Mouse (Mus musculus) testis, adult 2 months (tissue): Measurements from ENCODE around the gene Mtch1. TPM values are rescaled to one million over a fixed set of nuclear protein-coding genes. Genes with fewer than 3 reads are reported as not detected.
"Not testable (repeated sequence)": the region's sequence is repeated elsewhere in the genome, so short reads cannot be mapped to it uniquely, and the experiment has no call there.

ENCODE experiments used
- H3K27ac ChIP-seq: fragments of 200-500 bp; 2 replicates; pipeline ENCODE4 v1.5.1; 2012; ENCODE audit warnings: low read depth, low read length; ENCODE audit not compliant: control insufficient read depth, insufficient read depth
- H3K27me3 ChIP-seq: fragments of 200-500 bp; 2 replicates; pipeline ENCODE4 v1.6.1; 2012; ENCODE audit warnings: mild to moderate bottlenecking, low read length, moderate library complexity; ENCODE audit not compliant: control insufficient read depth, insufficient read depth
- H3K36me3 ChIP-seq: fragments of 200-500 bp; 2 replicates; pipeline ENCODE4 v1.6.1; 2012; ENCODE audit warnings: mild to moderate bottlenecking, low read length; ENCODE audit not compliant: control insufficient read depth, insufficient read depth
- H3K4me1 ChIP-seq: fragments of 200-500 bp; 2 replicates; pipeline ENCODE4 v1.6.1; 2012; ENCODE audit warnings: low read length; ENCODE audit not compliant: control insufficient read depth, insufficient read depth
- H3K4me3 ChIP-seq: fragments of 200-500 bp; 2 replicates; pipeline ENCODE4 v1.5.1; 2012; ENCODE audit warnings: low read depth, mild to moderate bottlenecking, low read length, moderate library complexity, mixed read lengths; ENCODE audit not compliant: control insufficient read depth
- CTCF ChIP-seq: fragments of 200-500 bp; IDR thresholded peaks from 2 replicates; pipeline ENCODE4 v1.5.1; 2012; ENCODE audit warnings: low read depth, mild to moderate bottlenecking, inconsistent platforms, low read length, moderate library complexity; ENCODE audit not compliant: control insufficient read depth, insufficient read depth, insufficient replicate concordance
- POLR2A ChIP-seq: fragments of 200-500 bp; IDR thresholded peaks from 2 replicates; pipeline ENCODE4 v1.6.1; 2012; ENCODE audit warnings: low read depth, mild to moderate bottlenecking, inconsistent platforms, low read length, moderate library complexity; ENCODE audit not compliant: control insufficient read depth
- polyA plus RNA-seq: library from polyadenylated mRNA; depleted of rRNA; stranded (reverse); fragments of >200 nt; gene quantifications from 2 replicates; pipeline ENCODE4 v1.2.3, GENCODE M21; 2012

Mtch1 gene
- polyA plus RNA-seq, 1 experiment = 43.5 TPM

GRCm38 (mm10) chr17:29360761-29361221, 13.1 kb upstream of the Mtch1 start, which contains the start of gene Fgd2:
Fgd2 (plus strand) TSS chr17:29360914.
- H3K4me1 ChIP-seq = peaks cover 18% of the 10 kb centered on the region
- no peak within 1 kb of the TSS for H3K27ac ChIP-seq
- TF ChIP-seq CTCF = no peak
- TF ChIP-seq POLR2A = no peak
- H3K36me3 ChIP-seq = no peaks in the 10 kb centered on the region
- no peak within 1 kb of the TSS for H3K4me3 ChIP-seq
- H3K27me3 ChIP-seq = no peaks in the 10 kb centered on the region

- H3K4me1 ChIP-seq = peaks cover 21% of the 10 kb centered on the region
- H3K27me3 ChIP-seq = no peaks in the 10 kb centered on the region
- TF ChIP-seq POLR2A (no peak), CTCF (no peak)
- no peak overlapping the region for H3K4me3 ChIP-seq
- no peak overlapping the region for H3K27ac ChIP-seq
- H3K36me3 ChIP-seq = no peaks in the 10 kb centered on the region
Observed at GRCm38 (mm10) chr17:29358928-29359327, 11.2 kb upstream of the Mtch1 start.

- TF ChIP-seq CTCF (no peak), POLR2A (no peak)
- Histone ChIP-seq H3K27ac (peak overlapping the region; percentile 11; the same call in 1 of the 2 replicates), H3K4me1 (peaks cover 19% of the 10 kb centered on the region), H3K27me3 (no peaks in the 10 kb centered on the region), H3K4me3 (no peak overlapping the region; the same call in 1 of the 2 replicates), H3K36me3 (no peaks in the 10 kb centered on the region)
Observed at GRCm38 (mm10) chr17:29356882-29357281, 9.1 kb upstream of the Mtch1 start.

- no peak overlapping the region; the same call in none of the 2 replicates for H3K4me3 ChIP-seq
- peaks cover 19% of the 10 kb centered on the region for H3K4me1 ChIP-seq
- H3K36me3 ChIP-seq = no peaks in the 10 kb centered on the region
- peak overlapping the region; percentile 67 for H3K27ac ChIP-seq
- 0 out of 2 replicates have a peak, but pooled peaks have one; percentile 40 for TF ChIP-seq POLR2A
- TF ChIP-seq CTCF = no peak
- H3K27me3 ChIP-seq = no peaks in the 10 kb centered on the region
Observed at GRCm38 (mm10) chr17:29356479-29356856, 8.7 kb upstream of the Mtch1 start.

- Histone ChIP-seq H3K36me3 (no peaks in the 10 kb centered on the region), H3K27me3 (no peaks in the 10 kb centered on the region), H3K27ac (peak overlapping the region; percentile 67), H3K4me3 (no peak overlapping the region; the same call in 1 of the 2 replicates), H3K4me1 (peaks cover 19% of the 10 kb centered on the region)
- no peak for TF ChIP-seq CTCF
Observed at GRCm38 (mm10) chr17:29355841-29356478, 8.2 kb upstream of the Mtch1 start.

- no peaks in the 10 kb centered on the region for H3K36me3 ChIP-seq
- H3K4me1 ChIP-seq = peaks cover 19% of the 10 kb centered on the region
- peak overlapping the region; percentile 60 for H3K27ac ChIP-seq
- H3K4me3 ChIP-seq = no peak overlapping the region
- TF ChIP-seq POLR2A (no peak), CTCF (no peak)
- no peaks in the 10 kb centered on the region for H3K27me3 ChIP-seq
Observed at GRCm38 (mm10) chr17:29355461-29355840, 7.7 kb upstream of the Mtch1 start.

- not testable (repeated sequence) for H3K36me3 ChIP-seq, H3K27ac ChIP-seq, H3K4me3 ChIP-seq, H3K27me3 ChIP-seq
- H3K4me1 ChIP-seq = peaks cover 17% of the 10 kb centered on the region
Observed at GRCm38 (mm10) chr17:29351056-29351455, 3.3 kb upstream of the Mtch1 start.
